Mouse (Mus musculus) MEL (cell line): ENCODE results near the gene Hist1h3b. TPM values are rescaled to one million over a fixed set of nuclear protein-coding genes. Genes with fewer than 3 reads are reported as not detected.
"Not testable (repeated sequence)": the region's sequence is repeated elsewhere in the genome, so short reads cannot be mapped to it uniquely, and the experiment has no call there.

Experiments used
- DNase-seq: peaks from one replicate; pipeline ENCODE4 v3.0.0; 2011; ENCODE audit warnings: low read depth, low spot score
- H3K27ac ChIP-seq: 2 replicates; pipeline ENCODE4 v1.5.1; 2012; ENCODE audit warnings: low read depth, mild to moderate bottlenecking, control low read depth, low read length, moderate library complexity; ENCODE audit not compliant: control insufficient read depth
- H3K27me3 ChIP-seq, 2 experiments: fragments of 150-350 bp in 1 of 2; sonication (generic) in 1 of 2; 2 replicates each; pipeline ENCODE4 v1.6.1; 2012; ENCODE audit warnings: low read length in 2 of 2, mild to moderate bottlenecking in 2 of 2, improper control_type of control experiment in 1 of 2, moderate library complexity in 1 of 2; ENCODE audit not compliant: insufficient read depth in 2 of 2, control insufficient read depth in 1 of 2
- H3K36me3 ChIP-seq, 2 experiments: 2 replicates each; pipeline ENCODE4 v1.6.1; 2012 to 2014; ENCODE audit warnings: low read length in 2 of 2, improper control_type of control experiment in 1 of 2, inconsistent platforms in 1 of 2, mild to moderate bottlenecking in 1 of 2; ENCODE audit not compliant: insufficient read depth in 2 of 2, control insufficient read depth in 1 of 2
- H3K4me1 ChIP-seq, 2 experiments: fragments of 150-350 bp in 1 of 2; sonication (generic) in 1 of 2; 2 replicates each; pipeline ENCODE4 v1.6.1; 2012; ENCODE audit warnings: low read length in 2 of 2, improper control_type of control experiment in 1 of 2, mild to moderate bottlenecking in 1 of 2; ENCODE audit not compliant: insufficient read depth in 2 of 2, control insufficient read depth in 1 of 2
- H3K4me3 ChIP-seq, 2 experiments: fragments of 150-350 bp in 1 of 2; sonication (generic) in 1 of 2; 2 replicates each; pipeline ENCODE4 v1.5.1; 2012; ENCODE audit warnings: low read depth in 2 of 2, low read length in 2 of 2, mild to moderate bottlenecking in 2 of 2, moderate library complexity in 2 of 2, control low read depth in 1 of 2, improper control_type of control experiment in 1 of 2; ENCODE audit not compliant: control insufficient read depth in 1 of 2, insufficient read depth in 1 of 2
- H3K79me2 ChIP-seq: 2 replicates; pipeline ENCODE4 v1.6.1; 2012; ENCODE audit warnings: mild to moderate bottlenecking, low read length, moderate library complexity; ENCODE audit not compliant: control insufficient read depth, poor library complexity, insufficient read depth
- H3K9ac ChIP-seq: 2 replicates; pipeline ENCODE4 v1.6.1; 2012; ENCODE audit warnings: low read depth, mild to moderate bottlenecking, control low read depth, low read length, moderate library complexity; ENCODE audit not compliant: control insufficient read depth, poor library complexity, severe bottlenecking
- H3K9me3 ChIP-seq: fragments of 150-350 bp; sonication (generic); replicated peaks from 2 replicates; pipeline ENCODE4 v1.6.1; 2012; ENCODE audit warnings: mild to moderate bottlenecking, low read length, improper control_type of control experiment, moderate library complexity; ENCODE audit not compliant: insufficient read depth
- POLR2A ChIP-seq, 2 experiments: IDR thresholded peaks; 2 replicates each; pipeline ENCODE4 v1.6.1; 2011 to 2012; ENCODE audit warnings: low read length in 2 of 2, mild to moderate bottlenecking in 2 of 2, control low read depth in 1 of 2, improper control_type of control experiment in 1 of 2, low read depth in 1 of 2, moderate library complexity in 1 of 2; ENCODE audit not compliant: control insufficient read depth in 1 of 2, insufficient read depth in 1 of 2, poor library complexity in 1 of 2
- POLR2AphosphoS5 ChIP-seq: IDR thresholded peaks from 2 replicates; pipeline ENCODE4 v1.6.1; 2012; ENCODE audit warnings: low read depth, borderline replicate concordance, mild to moderate bottlenecking, inconsistent platforms, low read length, moderate library complexity, mixed read lengths
- TBP ChIP-seq: IDR thresholded peaks from 2 replicates; pipeline ENCODE4 v1.8.0; 2011; ENCODE audit warnings: low read depth, low read length, improper control_type of control experiment
- UBTF ChIP-seq: IDR thresholded peaks from 2 replicates; pipeline ENCODE4 v1.6.1; 2012; ENCODE audit warnings: low read depth, mild to moderate bottlenecking, inconsistent platforms, low read length, improper control_type of control experiment, moderate library complexity, borderline replicate concordance; ENCODE audit not compliant: insufficient read depth
- ZNF384 ChIP-seq: IDR thresholded peaks from 2 replicates; pipeline ENCODE4 v1.6.1; 2012; ENCODE audit warnings: low read depth, mild to moderate bottlenecking, inconsistent platforms, low read length, improper control_type of control experiment
- polyA plus RNA-seq, 2 experiments: library from polyadenylated mRNA; stranded (reverse) in 1 of 2; unstranded in 1 of 2; fragments of >175 nt in 1 of 2; fragments of >200 nt in 1 of 2; gene quantifications; 2 replicates each; pipeline versions ENCODE4 v1.2.1 to v1.2.4; 2012; ENCODE audit warnings: low replicate concordance in 2 of 2, low read depth in 1 of 2; ENCODE audit not compliant: insufficient read length in 2 of 2, insufficient read depth in 1 of 2, missing spikeins in 1 of 2
- total RNA-seq: library from RNA; depleted of rRNA; stranded (reverse); fragments of 300-350 nt; gene quantifications from 2 replicates; pipeline ENCODE4 v1.2.3, GENCODE M21; 2012; rRNA removed

Gene Hist1h3b
- 1,725 and 2,102 TPM in 2 replicates for total RNA-seq
- 1 to 10 TPM in 1 of 2 experiments, not detected in 1; 6.6 TPM for polyA plus RNA-seq

- Histone ChIP-seq H3K4me3 (peak within 1 kb of the TSS; percentile 3 to 54), H3K36me3 (peaks cover 0 to 59% of the 10 kb centered on the region in 2 experiments; a peak in 2 of 4 replicates)
Observed at GRCm38 (mm10) chr13:23752067-23752741, at the start of gene Hist1h3b. Gene Hist1h3b (plus strand): TSS chr13:23752267.

GRCm38 (mm10) chr13:23702801-23703200 lies 49.3 kb upstream of the Hist1h3b start:
- Histone ChIP-seq H3K36me3 (peaks cover 0 to 27% of the 10 kb centered on the region in 2 experiments; a peak in 2 of 4 replicates), H3K4me1 (peaks cover 0 to 18% of the 10 kb centered on the region in 2 experiments; a peak in 2 of 4 replicates)
- not testable (repeated sequence) for H3K9ac ChIP-seq, DNase-seq, H3K79me2 ChIP-seq, H3K27ac ChIP-seq, H3K9me3 ChIP-seq, H3K4me3 ChIP-seq, H3K27me3 ChIP-seq

More at GRCm38 (mm10) chr13:23752067-23752741, at the start of gene Hist1h3b:
- not testable (repeated sequence) for H3K79me2 ChIP-seq
- TF ChIP-seq POLR2A (IDR thresholded peaks at IDR 0.05; ENCODE audit: control insufficient read depth in 1 of 2, insufficient read depth in 1 of 2, low read depth in 1 of 2, low read length in 2 of 2, poor library complexity in 1 of 2) (peak; percentile 95 to 96; a peak in 3 of 4 replicates), TBP (peak; percentile 99), POLR2AphosphoS5 (0 out of 2 replicates have a peak, but pooled peaks have one; percentile 84), UBTF (0 out of 2 replicates have a peak, but pooled peaks have one; percentile 57)
- TF ChIP-seq, all 39 proteins: peak for 4; not testable (repeated sequence) for 35
- not testable (repeated sequence) for H3K9me3 ChIP-seq, H3K27me3 ChIP-seq
- Histone ChIP-seq H3K27ac (peak within 1 kb of the TSS; percentile 95), H3K9ac (peak within 1 kb of the TSS; percentile 72), H3K4me1 (peaks cover 0 to 23% of the 10 kb centered on the region in 2 experiments; a peak in 2 of 4 replicates)
- DNase-seq: peak; percentile 97

GRCm38 (mm10) chr13:23705751-23706356 lies 46.2 kb upstream of the Hist1h3b start:
- H3K4me1 ChIP-seq: peaks cover 0 to 19% of the 10 kb centered on the region in 2 experiments; a peak in 2 of 4 replicates
- DNase-seq: peak; percentile 64
- H3K27ac ChIP-seq: no peak overlapping the region
- H3K27me3 ChIP-seq: no peaks in the 10 kb centered on the region
- no peaks in the 10 kb centered on the region for H3K79me2 ChIP-seq
- no peak overlapping the region for H3K9ac ChIP-seq
- H3K36me3 ChIP-seq: peaks cover 0 to 10% of the 10 kb centered on the region in 2 experiments; a peak in 2 of 4 replicates
- H3K4me3 ChIP-seq: no peak overlapping the region
- no peaks in the 10 kb centered on the region for H3K9me3 ChIP-seq
- TF ChIP-seq TBP (peak; percentile 50; the same call in 1 of the 2 replicates), ZNF384 (no peak)
